Comparison of ENCODE assay signal across 8 mouse cellular contexts in genomic region chr17:56614391-56615135, GRCm38 (mm10). TPM values are rescaled to one million over a fixed set of nuclear protein-coding genes. Genes with fewer than 3 reads are reported as not detected.
DNase-seq lines count a peak whose midpoint lies in the region; ATAC-seq and TF ChIP-seq lines count a peak whose summit lies in the region.

No protein-coding gene starts in this region.

- no peak for ATAC-seq in midbrain, embryonic 15.5 days (replicated peaks)
- ATAC-seq in inflammation-experienced regulatory T-cells, adult 6 months = no peak

- peak overlapping the region; percentile 71 for H3K4me2 ChIP-seq in midbrain, embryonic 15.5 days

- WGBS in thymus, adult 2 months = 34% methylated on average over 14 of the region's 14 CpGs
- WGBS in midbrain, embryonic 15.5 days = 33% methylated on average over 14 of the region's 14 CpGs

- no peaks in the 10 kb centered on the region for H3K27me3 ChIP-seq in thymus, adult 2 months (ENCODE audit: control insufficient read depth, insufficient read depth, low read length)
- H3K27me3 ChIP-seq in midbrain, embryonic 15.5 days (replicated peaks) = no peaks in the 10 kb centered on the region

- peak overlapping the region; percentile 94 for H3K4me3 ChIP-seq in thymus, adult 2 months (ENCODE audit: control insufficient read depth, insufficient read depth, low read length)
- H3K4me3 ChIP-seq in midbrain, embryonic 15.5 days = peak overlapping the region; percentile 56

- DNase-seq in adrenal gland, adult (ENCODE audit: inconsistent age in 2 of 2, low spot score in 1 of 2) = peak; percentile 62 to 79
- no peak for DNase-seq in adrenal gland, postnatal 4 days (ENCODE audit: low spot score in 2 of 2)
- DNase-seq in thymus, adult 2 months = no peak
- no peak for DNase-seq in thymus, postnatal 10 days (ENCODE audit: low spot score in 2 of 2)
- peak; percentile 35 for DNase-seq in induced T-regulatory cell, adult 2 months (ENCODE audit: low read depth)
- no peak for DNase-seq in right cerebral cortex, postnatal 14 days

- peaks cover 18% of the 10 kb centered on the region; the same call in 1 of the 2 replicates for H3K36me3 ChIP-seq in thymus, adult 2 months (ENCODE audit: control insufficient read depth, insufficient read depth, low read length)
- H3K36me3 ChIP-seq in midbrain, embryonic 15.5 days (replicated peaks) = peaks cover 24% of the 10 kb centered on the region

- H3K9me3 ChIP-seq in midbrain, embryonic 15.5 days = no peaks in the 10 kb centered on the region

- H3K9ac ChIP-seq in midbrain, embryonic 15.5 days = peak overlapping the region; percentile 62

- H3K4me1 ChIP-seq in thymus, adult 2 months (replicated peaks; ENCODE audit: control insufficient read depth, insufficient read depth, low read length) = peaks cover 18% of the 10 kb centered on the region
- peaks cover 22% of the 10 kb centered on the region for H3K4me1 ChIP-seq in midbrain, embryonic 15.5 days

- no peak overlapping the region for H3K27ac ChIP-seq in thymus, adult 2 months (ENCODE audit: control insufficient read depth, insufficient read depth, low read length)
- H3K27ac ChIP-seq in midbrain, embryonic 15.5 days = no peak overlapping the region

- TF ChIP-seq CTCF in thymus, adult 2 months (IDR thresholded peaks at IDR 0.05; ENCODE audit: borderline replicate concordance, control insufficient read depth, extremely low read depth, insufficient read depth, low read length, poor library complexity) = no peak

- no peak for TF ChIP-seq POLR2A in thymus, adult 2 months (IDR thresholded peaks at IDR 0.05; ENCODE audit: control insufficient read depth, extremely low read depth, insufficient read depth, low read length, poor library complexity)

RNA-seq across cellular contexts. Expression of gene Rpl36, which starts 1.3 kb away (rescaled TPM):
- total RNA-seq in adrenal gland, postnatal 4 days (2021) = 1,000 to 10,000 TPM; 1,222 to 1,358 TPM
- polyA plus RNA-seq in thymus, adult 2 months (2012; rRNA removed) = 3,463 and 3,864 TPM in 2 replicates
- 917 and 926 TPM in 2 replicates for polyA plus RNA-seq in midbrain, embryonic 15.5 days (2015; fragmentation: Nextera tagmentation; extraction: Ambion mirVana)
- 1,000 to 10,000 TPM; 2,478 to 5,003 (median 4,913) TPM for polyA plus RNA-seq in inflammation-experienced regulatory T-cells, adult 6 months (2017; shearing (Covaris generic))

RNA-seq across cellular contexts. Expression of gene 2410015M20Rik, which starts 5.0 kb away (rescaled TPM):
- total RNA-seq in adrenal gland, postnatal 4 days (2021) = 100 to 1,000 TPM; 294 to 338 TPM
- 117 and 145 TPM in 2 replicates for polyA plus RNA-seq in thymus, adult 2 months (2012; rRNA removed)
- 169 and 175 TPM in 2 replicates for polyA plus RNA-seq in midbrain, embryonic 15.5 days (2015; fragmentation: Nextera tagmentation; extraction: Ambion mirVana)
- 100 to 1,000 TPM; 203 to 308 (median 286) TPM for polyA plus RNA-seq in inflammation-experienced regulatory T-cells, adult 6 months (2017; shearing (Covaris generic))

RNA-seq across cellular contexts. Expression of gene Lonp1, which starts 12.1 kb away (rescaled TPM):
- total RNA-seq in adrenal gland, postnatal 4 days (2021) = 100 to 1,000 TPM; 306 to 318 TPM
- polyA plus RNA-seq in thymus, adult 2 months (2012; rRNA removed) = 74.5 and 82.6 TPM in 2 replicates
- 48.9 and 52.9 TPM in 2 replicates for polyA plus RNA-seq in midbrain, embryonic 15.5 days (2015; fragmentation: Nextera tagmentation; extraction: Ambion mirVana)
- polyA plus RNA-seq in inflammation-experienced regulatory T-cells, adult 6 months (2017; shearing (Covaris generic)) = 1 to 10 TPM; 7.5 to 8.1 (median 8.1) TPM

RNA-seq across cellular contexts. Expression of gene Catsperd, which starts 13.4 kb away (rescaled TPM):
- 1 to 10 TPM; 2.4 to 2.7 TPM for total RNA-seq in adrenal gland, postnatal 4 days (2021)
- polyA plus RNA-seq in thymus, adult 2 months (2012; rRNA removed) = 0.50 and 0.51 TPM in 2 replicates
- polyA plus RNA-seq in midbrain, embryonic 15.5 days (2015; fragmentation: Nextera tagmentation; extraction: Ambion mirVana) = 2.3 and 2.5 TPM in 2 replicates
- 1 to 10 TPM in 2 of 3 experiments, under 1 TPM in 1; 0.68 to 3.9 (median 3.3) TPM for polyA plus RNA-seq in inflammation-experienced regulatory T-cells, adult 6 months (2017; shearing (Covaris generic))

RNA-seq across cellular contexts. Expression of gene Safb, which starts 29.9 kb away (rescaled TPM):
- 100 to 1,000 TPM; 168 to 177 TPM for total RNA-seq in adrenal gland, postnatal 4 days (2021)
- polyA plus RNA-seq in thymus, adult 2 months (2012; rRNA removed) = 196 and 222 TPM in 2 replicates
- polyA plus RNA-seq in midbrain, embryonic 15.5 days (2015; fragmentation: Nextera tagmentation; extraction: Ambion mirVana) = 120 and 129 TPM in 2 replicates
- polyA plus RNA-seq in inflammation-experienced regulatory T-cells, adult 6 months (2017; shearing (Covaris generic)) = 10 to 100 TPM; 36.9 to 55.3 (median 39.7) TPM

Comparison
In these comparisons a context has a peak if more than half of its experiments do, and no peak if none do; other contexts are left out.
1. DNase-seq: peak in adrenal gland, adult (2 of 2) and induced T-regulatory cell, adult 2 months (single experiment); none in adrenal gland, postnatal 4 days (0 of 2), thymus, adult 2 months (single experiment), thymus, postnatal 10 days (0 of 2) and right cerebral cortex, postnatal 14 days (single experiment).